Mouse (Mus musculus): ENCODE data around the gene Vmn1r111. TPM values are rescaled to one million over a fixed set of nuclear protein-coding genes. Genes with fewer than 3 reads are reported as not detected.
"Not testable (repeated sequence)": the region's sequence is repeated elsewhere in the genome, so short reads cannot be mapped to it uniquely, and the experiment has no call there.

Gene Vmn1r111
- not detected in 2 replicates for total RNA-seq (2017)

DNA sequence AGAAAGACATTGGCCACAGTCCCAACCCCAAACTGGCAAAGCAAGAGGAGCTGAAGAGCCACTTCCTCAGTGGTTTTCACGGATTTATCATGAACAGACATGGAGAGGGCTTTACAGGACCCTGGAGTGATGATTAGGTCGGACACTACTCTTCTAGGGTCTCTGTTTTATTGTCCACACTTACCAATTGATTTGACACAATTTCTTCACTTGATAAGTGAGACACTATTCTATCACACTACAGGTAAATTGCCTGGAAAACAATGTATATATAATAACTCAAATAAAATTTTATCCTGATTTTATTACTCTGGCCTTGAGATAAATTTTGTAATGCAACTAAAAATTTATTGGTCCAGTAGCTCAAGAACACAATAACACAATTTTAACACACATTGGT, at the start of gene Vmn1r111:
Vmn1r111 (minus strand) TSS at position 101 of the 400 bp plus-strand sequence.
- ATAC-seq (ENCODE audit: extremely low read depth, insufficient number of reproducible peaks, low FRiP score, poor library complexity, severe bottlenecking), result not testable (repeated sequence)

GRCm38 (mm10) chr7:20730524-20730923, 27.5 kb upstream of the Vmn1r111 start, which contains the start of gene Gm10668:
Gm10668 (minus strand) TSS chr7:20730624.
- not testable (repeated sequence) for ATAC-seq (ENCODE audit: extremely low read depth, insufficient number of reproducible peaks, low FRiP score, poor library complexity, severe bottlenecking)

- not testable (repeated sequence) for ATAC-seq (ENCODE audit: extremely low read depth, insufficient number of reproducible peaks, low FRiP score, poor library complexity, severe bottlenecking)
These were observed 34.4 kb downstream of the Vmn1r111 start, which contains the start of gene Vmn1r107 for GRCm38 (mm10) chr7:20668618-20669017. Vmn1r107 (plus strand) TSS chr7:20668918.

Other genes with a start within 250 kb of the Vmn1r111 start
- not detected in 2 replicates for gene Gm10670, start 228.3 kb downstream of the Vmn1r111 start, total RNA-seq (2017)
- not detected in 2 replicates for gene Vmn1r103, start 192.7 kb downstream of the Vmn1r111 start, total RNA-seq (2017)
- not detected in 2 replicates for gene Vmn1r104, start 169.4 kb downstream of the Vmn1r111 start, total RNA-seq (2017)
- gene Gm5726, start 157.5 kb downstream of the Vmn1r111 start, total RNA-seq (2017), result not detected in 2 replicates
- not detected in 2 replicates for gene Gm4141, start 127.0 kb downstream of the Vmn1r111 start, total RNA-seq (2017)
- not detected in 2 replicates for gene Gm4513, start 104.2 kb downstream of the Vmn1r111 start, total RNA-seq (2017)
- gene Vmn1r107, start 34.3 kb downstream of the Vmn1r111 start, total RNA-seq (2017), result not detected in 2 replicates
- not detected in 2 replicates for gene Gm10668, start 27.4 kb upstream of the Vmn1r111 start, total RNA-seq (2017)
- not detected in 2 replicates for gene Vmn1r112, start 68.0 kb upstream of the Vmn1r111 start, total RNA-seq (2017)
- gene Vmn1r113, start 84.1 kb upstream of the Vmn1r111 start, total RNA-seq (2017), result not detected in 2 replicates
- gene Vmn1r114, start 109.0 kb upstream of the Vmn1r111 start, total RNA-seq (2017), result not detected in 2 replicates
- not detected in 2 replicates for gene Vmn1r115, start 141.8 kb upstream of the Vmn1r111 start, total RNA-seq (2017)
- not detected in 2 replicates for gene Vmn1r116, start 169.0 kb upstream of the Vmn1r111 start, total RNA-seq (2017)
- not detected in 2 replicates for gene Vmn1r117, start 180.9 kb upstream of the Vmn1r111 start, total RNA-seq (2017)
- not detected in 2 replicates for gene Vmn1r118, start 209.1 kb upstream of the Vmn1r111 start, total RNA-seq (2017)